Comparison of ENCODE assay signal across 8 mouse cellular contexts in genomic region chr2:137116025-137116674, GRCm38 (mm10). TPM values are rescaled to one million over a fixed set of nuclear protein-coding genes. Genes with fewer than 3 reads are reported as not detected.
A peak's percentile ranks its signal among the peaks of the same experiment; 100 is the strongest.
DNase-seq lines count a peak whose midpoint lies in the region; ATAC-seq lines count a peak whose summit lies in the region.

Jag1 (minus strand) TSS chr2:137116644.

- H3K4me2 ChIP-seq in hindbrain, embryonic 16.5 days (ENCODE audit: low read length) = peak within 1 kb of the TSS; percentile 97
- peak within 1 kb of the TSS; percentile 91 for H3K4me2 ChIP-seq in limb, embryonic 12.5 days

- H3K27ac ChIP-seq in hindbrain, embryonic 16.5 days (ENCODE audit: low read depth, low read length) = peak within 1 kb of the TSS; percentile 87
- H3K27ac ChIP-seq in limb, embryonic 12.5 days = peak within 1 kb of the TSS; percentile 99

- H3K4me1 ChIP-seq in hindbrain, embryonic 16.5 days (ENCODE audit: control insufficient read depth, insufficient read depth, low read depth, low read length) = peaks cover 25% of the 10 kb centered on the region
- peaks cover 37% of the 10 kb centered on the region for H3K4me1 ChIP-seq in limb, embryonic 12.5 days (replicated peaks)

- ATAC-seq in hindbrain, embryonic 16.5 days = 0 out of 2 replicates have a peak, but pooled peaks have one; percentile 1
- ATAC-seq in limb, embryonic 12.5 days (ENCODE audit: insufficient number of reproducible peaks, insufficient read depth, low FRiP score, low TSS enrichment, low read depth) = no peak
- ATAC-seq in monocyte, adult 5-6 weeks (replicated peaks; ENCODE audit: insufficient number of reproducible peaks, low FRiP score, low TSS enrichment, poor library complexity, severe bottlenecking) = no peak

- no peaks in the 10 kb centered on the region for H3K36me3 ChIP-seq in hindbrain, embryonic 16.5 days (ENCODE audit: control insufficient read depth, insufficient read depth, low read length)
- H3K36me3 ChIP-seq in limb, embryonic 12.5 days = no peaks in the 10 kb centered on the region

- H3K9me3 ChIP-seq in hindbrain, embryonic 16.5 days (ENCODE audit: control insufficient read depth, low read length) = no peaks in the 10 kb centered on the region
- no peaks in the 10 kb centered on the region for H3K9me3 ChIP-seq in limb, embryonic 12.5 days

- under 1% methylated on average over 33 of the region's 59 CpGs for WGBS in hindbrain, embryonic 16.5 days
- WGBS in limb, embryonic 12.5 days = under 1% methylated on average over 57 of the region's 59 CpGs

- DNase-seq in layer of hippocampus, adult 11-12 months (ENCODE audit: low spot score) = peak; percentile 41
- DNase-seq in layer of hippocampus, adult 9-10 months (ENCODE audit: low spot score) = no peak
- DNase-seq in adrenal gland, postnatal 25 days = peak; percentile 52
- peak; percentile 20 to 25 for DNase-seq in frontal cortex, postnatal 25 days (ENCODE audit: low spot score in 2 of 2)
- peak; percentile 3 for DNase-seq in thymus, postnatal 25 days

- peak within 1 kb of the TSS; percentile 75 for H3K4me3 ChIP-seq in hindbrain, embryonic 16.5 days (ENCODE audit: low read length)
- peak within 1 kb of the TSS; percentile 72 for H3K4me3 ChIP-seq in limb, embryonic 12.5 days (replicated peaks)

- H3K9ac ChIP-seq in hindbrain, embryonic 16.5 days (ENCODE audit: low read depth, low read length) = peak within 1 kb of the TSS; percentile 74
- peak within 1 kb of the TSS; percentile 88 for H3K9ac ChIP-seq in limb, embryonic 12.5 days (replicated peaks)

- peaks cover 4% of the 10 kb centered on the region for H3K27me3 ChIP-seq in hindbrain, embryonic 16.5 days (replicated peaks; ENCODE audit: control insufficient read depth, insufficient read depth, low read length)
- H3K27me3 ChIP-seq in limb, embryonic 12.5 days = peaks cover 8% of the 10 kb centered on the region; the same call in 1 of the 2 replicates

RNA-seq across cellular contexts. Expression of gene Jag1, which starts in this region (rescaled TPM):
- total RNA-seq in adrenal gland, postnatal 25 days (2021) = 12.1 and 14.9 TPM in 2 replicates
- 5.1 and 9.2 TPM in 2 replicates for polyA plus RNA-seq in hindbrain, embryonic 16.5 days (2015; fragmentation: Nextera tagmentation; extraction: Ambion mirVana)
- 23.3 and 26.5 TPM in 2 replicates for polyA plus RNA-seq in limb, embryonic 12.5 days (2016; fragmentation: Nextera tagmentation; extraction: Ambion mirVana)
- 7.4 to 10.4 TPM (median 8.6 TPM) in 3 replicates for total RNA-seq in monocyte, adult 5-6 weeks (2017)
